Mouse (Mus musculus) CH12.LX (cell line): ENCODE measurements at regions not wholly inside any gene's neighbourhood (a gene's known extent, or its start where the extent isn't known, plus 50 kb on each side); places are given as distances from the start of the nearest gene placed in this dataset.

Source experiments
- DNase-seq: peaks from one replicate; pipeline ENCODE4 v3.0.0-alpha.2; 2013; ENCODE audit errors: extremely low read depth
- H3K27ac ChIP-seq: 2 replicates; pipeline ENCODE4 v1.5.1; 2012; ENCODE audit warnings: low read depth, mild to moderate bottlenecking, control low read depth, moderate library complexity; ENCODE audit not compliant: insufficient read depth
- H3K27me3 ChIP-seq: replicated peaks from 2 replicates; pipeline ENCODE3; 2012; ENCODE audit warnings: inconsistent platforms
- H3K36me3 ChIP-seq, 2 experiments: replicated peaks in 1 of 2; 2 replicates each; pipeline versions ENCODE3 to v1.6.1; 2012; ENCODE audit warnings: inconsistent platforms in 1 of 2, low read length in 1 of 2, mild to moderate bottlenecking in 1 of 2, mixed read lengths in 1 of 2, moderate library complexity in 1 of 2; ENCODE audit not compliant: control insufficient read depth in 1 of 2, insufficient read depth in 1 of 2
- H3K4me1 ChIP-seq, 2 experiments: 2 replicates each; pipeline ENCODE4 v1.6.1; 2012; ENCODE audit warnings: inconsistent platforms in 1 of 2, moderate library complexity in 1 of 2; ENCODE audit not compliant: insufficient read depth in 2 of 2, control insufficient read depth in 1 of 2
- H3K4me2 ChIP-seq: 2 replicates; pipeline ENCODE4 v1.6.1; 2012; ENCODE audit warnings: low read depth, mild to moderate bottlenecking, control low read depth; ENCODE audit not compliant: poor library complexity, insufficient read depth, severe bottlenecking
- H3K4me3 ChIP-seq, 3 experiments: fragments of 150-350 bp in 1 of 3; sonication (generic) in 1 of 3; replicated peaks in 1 of 3; 2 replicates each; pipeline versions ENCODE3 to v1.5.1; 2011 to 2012; ENCODE audit warnings: low read depth in 2 of 3, low read length in 2 of 3, mild to moderate bottlenecking in 2 of 3, moderate library complexity in 2 of 3, control low read depth in 1 of 3, improper control_type of control experiment in 1 of 3, inconsistent platforms in 1 of 3, mixed read lengths in 1 of 3; ENCODE audit not compliant: poor library complexity in 1 of 3
- H3K79me2 ChIP-seq: replicated peaks from 2 replicates; pipeline ENCODE4 v1.6.1; 2012; ENCODE audit warnings: mild to moderate bottlenecking, moderate library complexity; ENCODE audit not compliant: control insufficient read depth, poor library complexity, insufficient read depth, severe bottlenecking; ENCODE audit errors: extremely low read depth
- H3K9ac ChIP-seq: 2 replicates; pipeline ENCODE4 v1.6.1; 2012; ENCODE audit warnings: low read depth, mild to moderate bottlenecking, control low read depth, moderate library complexity; ENCODE audit not compliant: insufficient read depth
- H3K9me3 ChIP-seq: replicated peaks from 2 replicates; pipeline ENCODE3; 2012; ENCODE audit warnings: low read length, inconsistent platforms, mixed read lengths
- CHD1 ChIP-seq: IDR thresholded peaks from 2 replicates; pipeline ENCODE4 v1.6.1; 2012; ENCODE audit warnings: low read depth, low read length, improper control_type of control experiment, inconsistent platforms
- CHD2 ChIP-seq: IDR thresholded peaks from 2 replicates; pipeline ENCODE4 v1.6.1; 2011; ENCODE audit warnings: low read length, improper control_type of control experiment
- E2F4 ChIP-seq: IDR thresholded peaks from 2 replicates; pipeline ENCODE4 v1.6.1; 2011; ENCODE audit warnings: low read depth, low read length, improper control_type of control experiment; ENCODE audit not compliant: insufficient replicate concordance
- ETS1 ChIP-seq: conservative IDR thresholded peaks from 2 replicates; pipeline ENCODE4 v1.6.1; 2012; ENCODE audit warnings: low read depth, mild to moderate bottlenecking, inconsistent platforms, low read length, improper control_type of control experiment, moderate library complexity
- JUN ChIP-seq: IDR thresholded peaks from 2 replicates; pipeline ENCODE4 v1.6.1; 2011; ENCODE audit warnings: low read depth, mild to moderate bottlenecking, low read length, improper control_type of control experiment, moderate library complexity; ENCODE audit not compliant: insufficient read depth
- JUND ChIP-seq: conservative IDR thresholded peaks from 2 replicates; pipeline ENCODE4 v1.6.1; 2011; ENCODE audit warnings: low read depth, low read length, improper control_type of control experiment
- KAT2A ChIP-seq: IDR thresholded peaks from 2 replicates; pipeline ENCODE4 v1.6.1; 2012; ENCODE audit warnings: low read length, improper control_type of control experiment, inconsistent platforms; ENCODE audit not compliant: insufficient replicate concordance
- MAFK ChIP-seq: IDR thresholded peaks from 2 replicates; pipeline ENCODE4 v1.6.1; 2011; ENCODE audit warnings: low read length, improper control_type of control experiment; ENCODE audit not compliant: insufficient replicate concordance
- MAX ChIP-seq: IDR thresholded peaks from 2 replicates; pipeline ENCODE4 v1.6.1; 2011; ENCODE audit warnings: low read length, improper control_type of control experiment
- MEF2A ChIP-seq: IDR thresholded peaks from 2 replicates; pipeline ENCODE4 v1.6.1; 2014; ENCODE audit warnings: low read depth, mild to moderate bottlenecking, inconsistent platforms, low read length, improper control_type of control experiment, borderline replicate concordance
- NRF1 ChIP-seq: IDR thresholded peaks from 2 replicates; pipeline ENCODE4 v1.6.1; 2014; ENCODE audit warnings: low read depth, mild to moderate bottlenecking, inconsistent platforms, low read length, improper control_type of control experiment, moderate library complexity
- PAX5 ChIP-seq: IDR thresholded peaks from 2 replicates; pipeline ENCODE4 v1.6.1; 2012; ENCODE audit warnings: low read length, inconsistent platforms, mixed read lengths
- RAD21 ChIP-seq: IDR thresholded peaks from 2 replicates; pipeline ENCODE4 v1.6.1; 2011; ENCODE audit warnings: low read depth, mild to moderate bottlenecking, low read length, improper control_type of control experiment, moderate library complexity
- TBP ChIP-seq: conservative IDR thresholded peaks from 2 replicates; pipeline ENCODE4 v1.6.1; 2011; ENCODE audit warnings: low read depth, low read length, improper control_type of control experiment
- UBTF ChIP-seq: IDR thresholded peaks from 2 replicates; pipeline ENCODE4 v1.6.1; 2012; ENCODE audit warnings: low read depth, mild to moderate bottlenecking, inconsistent platforms, low read length, improper control_type of control experiment, moderate library complexity
- USF1 ChIP-seq: IDR thresholded peaks from 2 replicates; pipeline ENCODE4 v1.6.1; 2014; ENCODE audit warnings: low read depth, mild to moderate bottlenecking, inconsistent platforms, low read length, improper control_type of control experiment
- USF2 ChIP-seq: conservative IDR thresholded peaks from 2 replicates; pipeline ENCODE4 v1.6.1; 2011; ENCODE audit warnings: low read depth, low read length, improper control_type of control experiment
- ZKSCAN1 ChIP-seq: IDR thresholded peaks from 2 replicates; pipeline ENCODE4 v1.6.1; 2012; ENCODE audit warnings: low read depth, inconsistent platforms, low read length, improper control_type of control experiment, borderline replicate concordance
- ZMIZ1 ChIP-seq: IDR thresholded peaks from 2 replicates; pipeline ENCODE4 v1.6.1; 2012; ENCODE audit warnings: low read depth, mild to moderate bottlenecking, inconsistent platforms, low read length, improper control_type of control experiment
- ZNF384 ChIP-seq: IDR thresholded peaks from 2 replicates; pipeline ENCODE4 v1.6.1; 2012; ENCODE audit warnings: low read depth, low read length, improper control_type of control experiment, inconsistent platforms
- dilution Hi-C: fragments of 300-500 bp; cut with MboI; formaldehyde crosslinking; loops from 2 replicates; pipeline ENCODE4 v1.14.3; 2020; ENCODE audit warnings: low sequenced_read_pairs; ENCODE audit not compliant: extremely low pct_unique_long_range_greater_than_20kb, extremely low pct_ligation_motif_present
- in situ Hi-C: fragments of 300-500 bp; cut with MboI; formaldehyde crosslinking; loops from 3 replicates; pipeline ENCODE4 v1.14.3; 2019; ENCODE audit warnings: low sequenced_read_pairs, low pct_ligation_motif_present, low pct_unique_long_range_greater_than_20kb, mixed read lengths

- H3K79me2 ChIP-seq: no peaks in the 10 kb centered on the region
- no peak overlapping the region for H3K27ac ChIP-seq
- H3K4me2 ChIP-seq: no peak overlapping the region
- TF ChIP-seq E2F4 (no peak), ZMIZ1 (no peak), CHD2 (no peak), JUN (no peak), NRF1 (no peak), ETS1 (no peak), UBTF (no peak), USF2 (no peak)
- TF ChIP-seq, all 38 proteins: peak for 0
- dilution Hi-C loops: no loop called here
- Histone ChIP-seq H3K9ac (no peak overlapping the region), H3K36me3 (no peaks in the 10 kb centered on the region), H3K4me1 (peaks cover 2 to 10% of the 10 kb centered on the region in 2 experiments; a peak in 3 of 4 replicates), H3K9me3 (no peaks in the 10 kb centered on the region), H3K27me3 (no peaks in the 10 kb centered on the region), H3K4me3 (no peak overlapping the region)
- no peak for DNase-seq
- in situ Hi-C loops: no loop called here
Measured at GRCm38 (mm10) chr15:97161530-97161929, 85.4 kb upstream of the Pced1b start.

- no peak overlapping the region for H3K4me3 ChIP-seq
- no peaks in the 10 kb centered on the region for H3K79me2 ChIP-seq
- no peak overlapping the region for H3K9ac ChIP-seq
- H3K36me3 ChIP-seq: no peaks in the 10 kb centered on the region
- no peak overlapping the region for H3K27ac ChIP-seq
- no peaks in the 10 kb centered on the region for H3K4me1 ChIP-seq
- H3K27me3 ChIP-seq: no peaks in the 10 kb centered on the region
- DNase-seq: no peak
- 0 out of 2 replicates have a peak overlapping the region, but pooled peaks have one; percentile 73 for H3K4me2 ChIP-seq
- H3K9me3 ChIP-seq: no peaks in the 10 kb centered on the region
- dilution Hi-C loops: no loop called here
- TF ChIP-seq ZNF384 (no peak), ZKSCAN1 (no peak), PAX5 (no peak), MAX (no peak), JUND (no peak), USF1 (no peak), RAD21 (no peak), USF2 (no peak), CHD1 (no peak), TBP (no peak), NRF1 (no peak), MEF2A (no peak), MAFK (no peak), ETS1 (no peak), KAT2A (no peak), ZMIZ1 (no peak), UBTF (no peak)
- in situ Hi-C loops: no loop called here
Measured at GRCm38 (mm10) chr15:97152354-97152753, 94.6 kb upstream of the Pced1b start.
